Mouse (Mus musculus): ENCODE measurements around the gene Gdnf.
A peak's percentile ranks its signal among the peaks of the same experiment; 100 is the strongest.

Gdnf gene

GRCm38 (mm10) chr15:7810556-7811252, at the start of gene Gdnf:
Gene Gdnf, plus strand, starts transcription at chr15:7810846.
- no peak for DNase-seq (ENCODE audit: low spot score)

GRCm38 (mm10) chr15:7767166-7767565, 43.5 kb upstream of the Gdnf start:
- no peak for DNase-seq (ENCODE audit: low spot score)

- no peak for DNase-seq (ENCODE audit: low spot score)
Observed at GRCm38 (mm10) chr15:7772983-7773382, 37.7 kb upstream of the Gdnf start.

- DNase-seq (ENCODE audit: low spot score) = no peak
Observed at GRCm38 (mm10) chr15:7781517-7781916, 29.1 kb upstream of the Gdnf start.

GRCm38 (mm10) chr15:7809841-7810391, 730 bp upstream of the Gdnf start:
- no peak for DNase-seq (ENCODE audit: low spot score)

- DNase-seq (ENCODE audit: low spot score) = no peak
Observed at GRCm38 (mm10) chr15:7811253-7811625, 593 bp downstream of the Gdnf start.

- DNase-seq (ENCODE audit: low spot score) = no peak
Observed at GRCm38 (mm10) chr15:7811856-7812733, 1.4 kb downstream of the Gdnf start.

- DNase-seq (ENCODE audit: low spot score) = peak; percentile 71
Observed at GRCm38 (mm10) chr15:7812872-7813530, 2.4 kb downstream of the Gdnf start.

- no peak for DNase-seq (ENCODE audit: low spot score)
Observed at GRCm38 (mm10) chr15:7813531-7814370, 3.1 kb downstream of the Gdnf start.

GRCm38 (mm10) chr15:7814371-7814680, 3.7 kb downstream of the Gdnf start:
- no peak for DNase-seq (ENCODE audit: low spot score)

GRCm38 (mm10) chr15:7814917-7815316, 4.3 kb downstream of the Gdnf start:
- DNase-seq (ENCODE audit: low spot score) = no peak

- DNase-seq (ENCODE audit: low spot score) = no peak
Observed at GRCm38 (mm10) chr15:7815521-7815944, 4.9 kb downstream of the Gdnf start.

GRCm38 (mm10) chr15:7823886-7824285, 13.2 kb downstream of the Gdnf start:
- no peak for DNase-seq (ENCODE audit: low spot score)

GRCm38 (mm10) chr15:7825530-7825929, 14.9 kb downstream of the Gdnf start:
- DNase-seq (ENCODE audit: low spot score) = no peak

GRCm38 (mm10) chr15:7835404-7835803, 24.8 kb downstream of the Gdnf start:
- DNase-seq (ENCODE audit: low spot score) = no peak

GRCm38 (mm10) chr15:7838060-7838920, 27.6 kb downstream of the Gdnf start:
- no peak for DNase-seq (ENCODE audit: low spot score)

- DNase-seq (ENCODE audit: low spot score) = no peak
Observed at GRCm38 (mm10) chr15:7838921-7839309, 28.3 kb downstream of the Gdnf start.

- no peak for DNase-seq (ENCODE audit: low spot score)
Observed at GRCm38 (mm10) chr15:7841664-7842063, 31.0 kb downstream of the Gdnf start.

GRCm38 (mm10) chr15:7842398-7842797, 31.8 kb downstream of the Gdnf start:
- DNase-seq (ENCODE audit: low spot score) = no peak

- DNase-seq (ENCODE audit: low spot score) = no peak
Observed at GRCm38 (mm10) chr15:7857418-7857817, 46.8 kb downstream of the Gdnf start.

GRCm38 (mm10) chr15:7858841-7859240, 48.2 kb downstream of the Gdnf start:
- no peak for DNase-seq (ENCODE audit: low spot score)

All from urinary bladder, postnatal 14 days (tissue).